Mouse (Mus musculus): Measurements from ENCODE around the gene Chrm3.

- no peak for TF ChIP-seq CTCF (IDR thresholded peaks at IDR 0.05; ENCODE audit: control insufficient read depth, insufficient read depth, insufficient read length)
- no peak for TF ChIP-seq USF1 (IDR thresholded peaks at IDR 0.05; ENCODE audit: low read depth)
- no peak for TF ChIP-seq MYOG (IDR thresholded peaks at IDR 0.05; ENCODE audit: control insufficient read depth, extremely low read depth, insufficient read length)
- no peak for TF ChIP-seq MAX (IDR thresholded peaks at IDR 0.05)
- no peak for TF ChIP-seq FOSL1 (IDR thresholded peaks at IDR 0.05; ENCODE audit: insufficient read depth, low read length, poor library complexity, severe bottlenecking)
- no peak for TF ChIP-seq CEBPB (IDR thresholded peaks at IDR 0.05; ENCODE audit: low read depth)
- TF ChIP-seq MYOD1 (IDR thresholded peaks at IDR 0.05; ENCODE audit: control insufficient read depth, insufficient read length, low read depth) = no peak
These were observed 148.5 kb downstream of the Chrm3 start for GRCm38 (mm10) chr13:10212112-10212511.
